Mouse (Mus musculus) bone marrow macrophage, adult 2 months (primary cell): ENCODE data around the gene Snx10.
"Not testable (repeated sequence)": the region's sequence is repeated elsewhere in the genome, so short reads cannot be mapped to it uniquely, and the experiment has no call there.

Experiments used
- CTCF ChIP-seq: IDR thresholded peaks from 2 replicates; pipeline ENCODE4 v1.5.1; 2012; ENCODE audit warnings: low read depth, mild to moderate bottlenecking, low read length, moderate library complexity
- POLR2A ChIP-seq: IDR thresholded peaks from 2 replicates; pipeline ENCODE4 v1.6.1; 2012; ENCODE audit warnings: mild to moderate bottlenecking, low read depth, low read length, borderline replicate concordance

- TF ChIP-seq POLR2A, CTCF: not testable (repeated sequence)
These were observed 39.1 kb upstream of the Snx10 start for GRCm38 (mm10) chr6:51484556-51484955.
